Mouse (Mus musculus) bone marrow macrophage, adult 2 months (primary cell): ENCODE data around the gene Crtac1.

Experiments
- CTCF ChIP-seq: IDR thresholded peaks from 2 replicates; pipeline ENCODE4 v1.5.1; 2012; ENCODE audit warnings: low read depth, mild to moderate bottlenecking, low read length, moderate library complexity
- POLR2A ChIP-seq: IDR thresholded peaks from 2 replicates; pipeline ENCODE4 v1.6.1; 2012; ENCODE audit warnings: mild to moderate bottlenecking, low read depth, low read length, borderline replicate concordance

DNA sequence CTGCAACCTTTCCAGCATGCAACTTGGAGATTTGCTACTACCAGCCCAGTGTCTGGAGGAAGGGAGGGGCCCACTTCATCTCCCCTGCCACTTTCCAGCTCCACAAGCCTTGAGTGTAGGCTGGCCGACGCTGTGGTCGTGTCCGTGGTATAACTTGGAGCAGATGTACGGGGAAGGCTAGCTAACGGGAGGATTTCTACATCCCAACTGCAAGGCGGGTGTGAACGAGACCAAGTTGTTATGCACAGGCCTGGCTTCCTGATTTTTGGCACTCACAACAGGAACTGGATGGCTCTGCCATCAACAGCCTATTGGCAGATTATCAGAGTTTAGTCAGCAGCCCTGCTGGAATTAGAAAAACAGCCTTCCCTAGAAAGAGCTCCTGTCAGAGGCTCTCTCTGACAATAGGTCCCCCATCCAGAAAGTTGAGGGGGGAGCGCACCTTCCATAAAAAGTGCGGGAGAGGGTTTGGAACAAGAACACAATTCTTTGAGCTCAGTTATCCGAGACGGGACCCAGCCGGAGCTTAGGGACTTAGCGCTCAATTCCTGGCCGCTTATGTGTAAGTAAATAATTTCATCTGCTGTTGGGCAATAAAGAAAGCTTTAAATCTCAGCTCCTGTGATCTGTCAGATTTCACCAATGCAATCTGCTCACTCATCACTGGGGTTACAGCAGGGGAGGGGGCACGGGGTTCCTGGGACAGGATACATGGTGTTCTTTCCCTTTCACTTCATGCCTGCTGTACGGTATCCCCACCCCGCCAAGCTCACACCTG is 113.7 kb downstream of the Crtac1 start:
- TF ChIP-seq CTCF: no peak
- no peak for TF ChIP-seq POLR2A
